Mouse (Mus musculus) T-helper 1 cell (primary cell): ENCODE results near the gene Adcy2.

ENCODE experiments used
- in situ Hi-C: fragments of 300-600 bp; cut with MboI, MseI; formaldehyde crosslinking; loops from one replicate; pipeline ENCODE4 v1.15.1; 2025; ENCODE audit warnings: high pct_unique_total_duplicates

Adcy2 gene

DNA sequence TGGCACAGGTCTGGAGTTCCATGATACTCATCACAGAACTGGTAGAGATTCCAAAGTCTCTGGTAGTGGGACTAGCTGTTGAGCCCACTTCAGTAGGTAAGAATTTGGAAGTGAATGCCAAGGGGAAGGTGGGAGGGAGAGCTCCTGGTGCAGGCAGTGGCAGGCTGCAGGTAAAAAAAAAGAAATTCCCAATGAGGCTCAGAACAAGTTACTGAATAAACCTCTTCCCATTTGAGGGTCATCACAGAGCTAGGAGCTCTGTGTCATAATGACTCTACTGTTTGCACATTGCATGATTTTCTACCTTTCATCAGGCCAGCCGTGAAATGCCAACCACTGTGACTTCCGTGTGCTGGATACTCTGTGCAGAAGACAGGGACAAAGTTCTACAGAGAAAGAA, 314.4 kb downstream of the Adcy2 start:
- in situ Hi-C loops, result no loop called here

- in situ Hi-C loops, result no loop called here
These were observed 318.9 kb downstream of the Adcy2 start for GRCm38 (mm10) chr13:68680429-68680828.

- in situ Hi-C loops, result loop anchor here (10.0 kb wide), 1 partner anchor 1802 kb away; no protein-coding TSS in a partner anchor
These were observed 356.6 kb downstream of the Adcy2 start for GRCm38 (mm10) chr13:68642786-68643185.

GRCm38 (mm10) chr13:68627041-68627440, 372.3 kb downstream of the Adcy2 start:
- in situ Hi-C loops, result no loop called here

DNA sequence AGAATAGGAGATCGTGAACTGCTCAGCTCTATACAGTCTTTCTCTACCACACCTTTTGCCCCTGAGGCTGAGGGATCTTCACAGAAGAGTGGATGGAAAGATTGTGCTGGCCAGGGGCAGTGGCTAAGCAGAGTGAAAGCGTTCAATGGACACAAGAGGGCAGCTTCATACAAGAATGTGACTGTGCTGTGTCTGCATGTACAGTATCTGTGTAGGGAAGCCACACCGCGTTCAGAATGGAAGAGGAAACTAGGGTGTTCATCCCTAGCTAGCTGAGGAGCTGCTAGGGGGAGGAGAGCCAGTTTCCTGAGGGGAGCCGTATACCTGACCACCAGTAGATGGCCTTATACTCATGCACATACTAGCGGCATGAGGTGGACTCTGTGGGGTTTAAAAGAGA, 376.5 kb downstream of the Adcy2 start:
- in situ Hi-C loops, result no loop called here

DNA sequence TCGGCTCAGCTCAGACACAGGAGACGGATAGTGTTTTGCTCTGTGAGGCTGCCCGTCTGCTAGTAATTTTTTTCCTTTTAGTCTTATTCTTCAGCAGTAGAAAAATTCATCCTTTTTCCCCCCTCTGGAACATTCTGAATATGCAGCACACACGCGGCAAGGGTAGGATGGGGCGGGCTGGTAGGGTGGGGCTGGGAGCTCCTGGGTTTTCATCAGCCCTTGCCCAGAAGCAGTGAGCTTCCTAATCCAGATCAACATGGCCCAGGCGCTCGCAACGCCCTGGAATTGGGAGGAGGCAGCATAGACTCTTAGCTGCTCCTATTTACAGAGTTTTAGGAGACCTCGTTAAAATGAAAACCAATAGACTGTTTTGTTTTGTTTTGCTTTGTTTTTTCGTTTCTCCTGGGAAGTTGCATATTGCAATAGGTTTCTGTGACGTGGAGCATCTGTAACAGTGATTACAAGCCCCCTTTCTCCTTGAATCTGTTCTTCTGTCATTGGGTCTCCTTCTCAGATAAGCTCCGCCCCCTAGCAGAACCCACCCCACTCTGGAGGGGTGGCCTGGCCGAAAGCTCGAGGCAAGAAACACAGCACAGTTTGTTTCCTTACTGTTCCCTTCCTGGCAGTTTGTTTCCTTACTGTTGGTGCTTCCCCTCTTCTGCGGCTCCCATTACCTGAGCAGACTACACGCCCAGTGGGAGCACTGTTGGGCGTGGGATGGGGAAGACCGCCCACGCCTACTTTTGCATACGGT, 391.5 kb downstream of the Adcy2 start:
- in situ Hi-C loops, result no loop called here

DNA sequence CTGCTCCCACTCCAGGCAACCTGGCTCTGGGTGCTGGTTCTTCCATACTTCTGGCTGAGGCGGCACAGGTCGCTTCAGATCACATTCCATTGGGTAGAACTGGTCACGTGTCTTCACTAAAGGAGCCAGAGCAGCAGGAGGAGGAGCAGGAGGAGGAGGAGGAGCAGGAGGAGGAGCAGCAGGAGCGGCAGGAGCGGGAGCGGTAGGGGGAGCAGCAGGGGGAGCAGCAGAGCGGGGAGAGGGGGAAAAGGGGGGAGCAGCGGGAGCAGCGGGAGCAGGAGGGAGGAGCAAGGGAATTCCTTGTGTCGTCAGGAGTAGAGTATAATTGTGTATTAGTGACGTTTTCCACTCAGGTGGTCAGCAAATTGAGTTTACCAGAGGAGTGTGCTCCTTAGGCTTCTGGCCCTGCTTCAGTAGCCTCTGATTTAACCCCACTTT, 393.6 kb downstream of the Adcy2 start:
- in situ Hi-C loops, result no loop called here

GRCm38 (mm10) chr13:68603085-68603484, 396.3 kb downstream of the Adcy2 start:
- in situ Hi-C loops, result no loop called here

GRCm38 (mm10) chr13:68601184-68601583, 398.2 kb downstream of the Adcy2 start:
- in situ Hi-C loops, result no loop called here

DNA sequence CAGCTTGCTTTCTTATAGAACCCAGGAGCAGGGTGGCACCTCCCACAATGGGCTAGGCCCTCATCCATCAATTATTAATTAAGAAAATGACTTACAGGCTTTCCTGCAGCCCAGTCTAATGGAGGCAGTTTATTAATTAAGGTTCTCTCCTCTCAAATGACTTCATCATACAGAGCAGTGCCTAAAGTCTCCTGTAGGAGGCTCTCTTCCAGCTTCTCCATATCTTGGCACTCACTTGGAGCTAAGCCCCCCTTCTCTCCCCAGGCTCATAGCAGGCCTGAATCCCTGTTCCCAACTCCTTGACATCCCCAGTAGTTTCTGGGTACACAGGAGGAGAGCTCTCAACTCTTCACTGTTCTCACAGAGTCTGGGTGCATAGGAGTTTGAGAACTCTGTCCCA, 400.4 kb downstream of the Adcy2 start:
- in situ Hi-C loops, result loop anchor here (25.0 kb wide), 3 partner anchors 887 to 1662 kb away; partner anchors contain the start of gene Zfp459

- in situ Hi-C loops, result loop anchor here (25.0 kb wide), 3 partner anchors 885 to 1660 kb away; partner anchors contain the start of gene Zfp459
These were observed 401.7 kb downstream of the Adcy2 start for GRCm38 (mm10) chr13:68597667-68598066.

GRCm38 (mm10) chr13:68597199-68597598, 402.1 kb downstream of the Adcy2 start, which contains the start of gene 1700001L19Rik:
1700001L19Rik (plus strand) TSS chr13:68597421.
- in situ Hi-C loops, result loop anchor here (25.0 kb wide), 3 partner anchors 885 to 1660 kb away; partner anchors contain the start of gene Zfp459

DNA sequence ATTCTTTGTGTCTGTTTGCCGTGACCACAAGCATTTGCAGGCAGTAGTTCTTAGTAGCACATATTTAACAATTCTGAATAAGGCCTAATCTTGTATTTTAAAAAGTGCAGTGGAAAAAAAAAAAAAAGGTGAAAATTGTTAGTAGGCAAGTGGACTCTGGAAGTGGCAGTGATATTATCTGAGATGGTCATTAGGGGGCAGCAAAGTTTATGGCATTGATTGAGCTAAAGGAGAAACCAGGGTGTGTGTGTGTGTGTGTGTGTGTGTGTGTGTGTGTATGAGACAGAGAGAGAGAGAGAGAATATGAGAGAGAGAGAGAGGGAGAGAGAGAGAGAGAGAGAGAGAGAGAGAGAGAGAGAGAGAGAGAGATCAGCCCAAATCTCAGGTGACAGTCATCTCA, 405.5 kb downstream of the Adcy2 start:
- in situ Hi-C loops, result loop anchor here (25.0 kb wide), 3 partner anchors 881 to 1656 kb away; partner anchors contain the start of gene Zfp459

DNA sequence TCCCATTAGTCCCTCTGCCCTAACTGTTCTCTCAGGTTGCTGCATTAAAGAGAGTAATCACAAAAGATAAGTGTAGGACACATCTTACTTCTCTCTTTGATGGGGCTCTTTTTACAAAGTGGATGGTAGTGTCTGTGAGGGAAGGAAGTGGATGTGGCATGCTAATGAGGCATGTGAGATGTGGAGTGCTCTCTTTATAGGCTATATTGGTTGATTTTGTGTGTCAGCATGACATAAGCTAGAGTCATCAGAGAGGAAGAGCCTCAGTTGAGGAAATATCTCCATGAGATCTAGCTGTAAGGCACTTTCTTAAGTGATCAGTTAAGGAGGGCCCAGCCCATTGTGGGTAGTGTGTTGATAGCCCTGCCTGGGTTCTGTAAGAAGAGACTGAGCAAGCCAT, 411.0 kb downstream of the Adcy2 start:
- in situ Hi-C loops, result loop anchor here (10.0 to 25.0 kb wide), 5 partner anchors 876 to 1651 kb away; partner anchors contain the start of genes Nsun2, Srd5a1, Tent4a and Zfp459

- in situ Hi-C loops, result loop anchor here (10.0 to 25.0 kb wide), 5 partner anchors 873 to 1648 kb away; partner anchors contain the start of genes Nsun2, Srd5a1, Tent4a and Zfp459
These were observed 413.9 kb downstream of the Adcy2 start for GRCm38 (mm10) chr13:68585441-68585840.

- in situ Hi-C loops, result loop anchor here (5.0 to 25.0 kb wide), 6 partner anchors 872 to 1647 kb away; partner anchors contain the start of genes Nsun2, Srd5a1, Tent4a and Zfp459
These were observed 415.4 kb downstream of the Adcy2 start for GRCm38 (mm10) chr13:68583961-68584360.

DNA sequence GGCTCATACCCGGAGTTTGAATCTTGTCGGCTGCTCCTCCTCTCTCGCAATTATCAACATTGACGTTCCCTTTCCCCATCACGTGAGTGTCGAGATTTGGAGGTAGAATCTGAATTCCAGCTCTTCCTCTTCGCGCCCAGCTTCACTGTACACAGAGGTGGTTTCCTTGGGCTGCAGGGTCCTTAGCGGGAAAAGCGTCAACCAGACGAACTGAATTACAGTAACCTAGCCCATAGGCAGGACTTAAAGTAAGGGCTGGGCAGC, 416.9 kb downstream of the Adcy2 start:
- in situ Hi-C loops, result loop anchor here (5.0 to 25.0 kb wide), 6 partner anchors 870 to 1645 kb away; partner anchors contain the start of genes Nsun2, Srd5a1, Tent4a and Zfp459

GRCm38 (mm10) chr13:68581747-68582516, 417.4 kb downstream of the Adcy2 start, which contains the start of the genes Mtrr and Fastkd3:
Mtrr (minus strand) TSS chr13:68582149.
Fastkd3 (plus strand) TSS chr13:68582234.
- in situ Hi-C loops, result loop anchor here (5.0 to 25.0 kb wide), 6 partner anchors 870 to 1645 kb away; partner anchors contain the start of genes Nsun2, Srd5a1, Tent4a and Zfp459

DNA sequence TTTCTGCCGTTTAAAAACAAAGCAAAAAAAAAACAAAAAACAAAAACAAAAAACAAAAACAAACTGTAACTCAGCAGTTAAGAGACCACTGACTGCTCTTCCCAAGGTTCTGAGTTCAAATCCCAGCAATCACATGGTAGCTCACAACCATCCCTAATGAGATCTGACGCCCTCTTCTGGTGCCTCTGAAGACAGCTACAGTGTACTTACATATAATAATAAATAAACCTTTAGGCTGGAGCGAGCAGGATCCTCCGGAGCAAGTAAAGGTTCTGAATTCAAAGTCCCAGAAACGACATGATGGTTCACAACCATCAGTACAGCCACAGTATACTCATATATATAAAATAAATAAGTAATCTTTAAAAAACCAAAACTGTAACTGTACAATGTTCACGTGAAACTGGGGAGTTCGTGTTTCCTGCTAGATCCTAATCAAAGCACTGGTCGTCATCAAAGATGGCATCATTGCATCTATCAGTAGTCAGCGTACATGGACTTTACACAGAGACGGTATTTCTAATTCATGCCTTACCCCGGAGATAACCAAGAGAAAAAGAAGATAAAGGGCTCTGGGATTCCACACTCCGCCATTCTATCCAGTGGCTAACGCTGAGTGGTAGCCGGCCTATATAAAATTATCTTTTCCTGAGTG, 418.1 kb downstream of the Adcy2 start:
- in situ Hi-C loops, result loop anchor here (5.0 to 25.0 kb wide), 6 partner anchors 869 to 1644 kb away; partner anchors contain the start of genes Nsun2, Srd5a1, Tent4a and Zfp459

DNA sequence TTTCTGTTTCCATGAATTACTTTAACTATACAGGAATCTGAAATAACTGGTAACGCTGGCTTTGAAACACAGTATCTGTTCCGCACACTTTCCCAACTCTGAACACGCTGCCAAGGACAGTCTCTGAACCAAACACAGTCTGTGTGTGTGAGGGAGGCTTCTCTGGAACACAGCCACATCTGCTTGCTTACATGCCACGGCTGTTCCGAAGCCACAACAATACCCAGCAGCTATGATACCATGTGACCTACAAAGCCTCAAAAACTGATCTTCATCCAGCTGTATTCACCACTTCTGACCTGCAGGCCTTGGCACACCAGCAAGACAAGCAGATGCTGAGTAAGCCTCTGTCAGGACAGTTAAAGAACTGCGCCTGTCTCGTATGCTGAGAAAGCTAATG, 421.4 kb downstream of the Adcy2 start:
- in situ Hi-C loops, result loop anchor here (25.0 kb wide), 3 partner anchors 866 to 1641 kb away; partner anchors contain the start of gene Zfp459

GRCm38 (mm10) chr13:68574398-68574797, 424.9 kb downstream of the Adcy2 start:
- in situ Hi-C loops, result loop anchor here (25.0 kb wide), 2 partner anchors 712 to 987 kb away; partner anchors contain the start of gene BC048507
